Mouse (Mus musculus) MEL (cell line): Measurements from ENCODE around the gene Map3k21. TPM values are rescaled to one million over a fixed set of nuclear protein-coding genes. Genes with fewer than 3 reads are reported as not detected.

Experiments used
- DNase-seq: peaks from one replicate; pipeline ENCODE4 v3.0.0; 2011; ENCODE audit warnings: low read depth, low spot score
- H3K27ac ChIP-seq: 2 replicates; pipeline ENCODE4 v1.5.1; 2012; ENCODE audit warnings: low read depth, mild to moderate bottlenecking, control low read depth, low read length, moderate library complexity; ENCODE audit not compliant: control insufficient read depth
- H3K27me3 ChIP-seq, 2 experiments: fragments of 150-350 bp in 1 of 2; sonication (generic) in 1 of 2; 2 replicates each; pipeline ENCODE4 v1.6.1; 2012; ENCODE audit warnings: low read length in 2 of 2, mild to moderate bottlenecking in 2 of 2, improper control_type of control experiment in 1 of 2, moderate library complexity in 1 of 2; ENCODE audit not compliant: insufficient read depth in 2 of 2, control insufficient read depth in 1 of 2
- H3K36me3 ChIP-seq, 2 experiments: 2 replicates each; pipeline ENCODE4 v1.6.1; 2012 to 2014; ENCODE audit warnings: low read length in 2 of 2, improper control_type of control experiment in 1 of 2, inconsistent platforms in 1 of 2, mild to moderate bottlenecking in 1 of 2; ENCODE audit not compliant: insufficient read depth in 2 of 2, control insufficient read depth in 1 of 2
- H3K4me1 ChIP-seq, 2 experiments: fragments of 150-350 bp in 1 of 2; sonication (generic) in 1 of 2; 2 replicates each; pipeline ENCODE4 v1.6.1; 2012; ENCODE audit warnings: low read length in 2 of 2, improper control_type of control experiment in 1 of 2, mild to moderate bottlenecking in 1 of 2; ENCODE audit not compliant: insufficient read depth in 2 of 2, control insufficient read depth in 1 of 2
- H3K4me3 ChIP-seq, 2 experiments: fragments of 150-350 bp in 1 of 2; sonication (generic) in 1 of 2; 2 replicates each; pipeline ENCODE4 v1.5.1; 2012; ENCODE audit warnings: low read depth in 2 of 2, low read length in 2 of 2, mild to moderate bottlenecking in 2 of 2, moderate library complexity in 2 of 2, control low read depth in 1 of 2, improper control_type of control experiment in 1 of 2; ENCODE audit not compliant: control insufficient read depth in 1 of 2, insufficient read depth in 1 of 2
- H3K79me2 ChIP-seq: 2 replicates; pipeline ENCODE4 v1.6.1; 2012; ENCODE audit warnings: mild to moderate bottlenecking, low read length, moderate library complexity; ENCODE audit not compliant: control insufficient read depth, poor library complexity, insufficient read depth
- H3K9ac ChIP-seq: 2 replicates; pipeline ENCODE4 v1.6.1; 2012; ENCODE audit warnings: low read depth, mild to moderate bottlenecking, control low read depth, low read length, moderate library complexity; ENCODE audit not compliant: control insufficient read depth, poor library complexity, severe bottlenecking
- H3K9me3 ChIP-seq: fragments of 150-350 bp; sonication (generic); replicated peaks from 2 replicates; pipeline ENCODE4 v1.6.1; 2012; ENCODE audit warnings: mild to moderate bottlenecking, low read length, improper control_type of control experiment, moderate library complexity; ENCODE audit not compliant: insufficient read depth
- BHLHE40 ChIP-seq: IDR thresholded peaks from 2 replicates; pipeline ENCODE4 v1.6.1; 2012; ENCODE audit warnings: low read depth, mild to moderate bottlenecking, inconsistent platforms, low read length, improper control_type of control experiment, borderline replicate concordance
- CHD1 ChIP-seq: IDR thresholded peaks from 2 replicates; pipeline ENCODE4 v1.6.1; 2012; ENCODE audit warnings: low read depth, mild to moderate bottlenecking, inconsistent platforms, low read length, improper control_type of control experiment
- CHD2 ChIP-seq: IDR thresholded peaks from 2 replicates; pipeline ENCODE4 v1.6.1; 2011; ENCODE audit warnings: low read length, improper control_type of control experiment
- E2F4 ChIP-seq: IDR thresholded peaks from 2 replicates; pipeline ENCODE4 v1.6.1; 2011; ENCODE audit warnings: low read depth, low read length, improper control_type of control experiment, borderline replicate concordance
- EP300 ChIP-seq, 2 experiments: IDR thresholded peaks; 2 replicates each; pipeline ENCODE4 v1.6.1; 2011; ENCODE audit warnings: improper control_type of control experiment in 2 of 2, low read length in 2 of 2, low read depth in 1 of 2, mild to moderate bottlenecking in 1 of 2
- ETS1 ChIP-seq: IDR thresholded peaks from 2 replicates; pipeline ENCODE4 v1.6.1; 2012; ENCODE audit warnings: low read depth, mild to moderate bottlenecking, inconsistent platforms, low read length, improper control_type of control experiment, moderate library complexity
- GATA1 ChIP-seq: IDR thresholded peaks from 2 replicates; pipeline ENCODE4 v1.6.1; 2011; ENCODE audit warnings: low read depth, low read length, improper control_type of control experiment
- HCFC1 ChIP-seq: IDR thresholded peaks from 2 replicates; pipeline ENCODE4 v1.6.1; 2012; ENCODE audit warnings: low read depth, mild to moderate bottlenecking, inconsistent platforms, low read length, improper control_type of control experiment, moderate library complexity
- JUND ChIP-seq: IDR thresholded peaks from 2 replicates; pipeline ENCODE4 v1.6.1; 2011; ENCODE audit warnings: low read depth, mild to moderate bottlenecking, improper control_type of control experiment, low read length
- KAT2A ChIP-seq: conservative IDR thresholded peaks from 2 replicates; pipeline ENCODE4 v1.6.1; 2012; ENCODE audit warnings: low read depth, low read length, improper control_type of control experiment, inconsistent platforms
- MAX ChIP-seq: IDR thresholded peaks from 2 replicates; pipeline ENCODE4 v1.6.1; 2011; ENCODE audit warnings: low read length, improper control_type of control experiment
- MAZ ChIP-seq: IDR thresholded peaks from 2 replicates; pipeline ENCODE4 v1.6.1; 2012; ENCODE audit warnings: low read depth, mild to moderate bottlenecking, inconsistent platforms, low read length, improper control_type of control experiment
- MEF2A ChIP-seq: IDR thresholded peaks from 2 replicates; pipeline ENCODE4 v1.6.1; 2014; ENCODE audit warnings: low read depth, mild to moderate bottlenecking, inconsistent platforms, low read length, improper control_type of control experiment; ENCODE audit not compliant: poor library complexity, insufficient replicate concordance, severe bottlenecking; ENCODE audit errors: extremely low read depth
- MXI1 ChIP-seq: IDR thresholded peaks from 2 replicates; pipeline ENCODE4 v1.6.1; 2011; ENCODE audit warnings: mild to moderate bottlenecking, low read depth, low read length, improper control_type of control experiment
- POLR2AphosphoS5 ChIP-seq: IDR thresholded peaks from 2 replicates; pipeline ENCODE4 v1.6.1; 2012; ENCODE audit warnings: low read depth, borderline replicate concordance, mild to moderate bottlenecking, inconsistent platforms, low read length, moderate library complexity, mixed read lengths
- RAD21 ChIP-seq: IDR thresholded peaks from 2 replicates; pipeline ENCODE4 v1.6.1; 2011; ENCODE audit warnings: mild to moderate bottlenecking, low read depth, low read length, improper control_type of control experiment
- RCOR1 ChIP-seq: IDR thresholded peaks from 2 replicates; pipeline ENCODE4 v1.6.1; 2012; ENCODE audit warnings: low read depth, mild to moderate bottlenecking, inconsistent platforms, low read length, improper control_type of control experiment
- SIN3A ChIP-seq: IDR thresholded peaks from 2 replicates; pipeline ENCODE4 v1.6.1; 2012; ENCODE audit warnings: low read length, improper control_type of control experiment, inconsistent platforms
- TAL1 ChIP-seq: IDR thresholded peaks from 2 replicates; pipeline ENCODE4 v1.6.1; 2012; ENCODE audit warnings: mild to moderate bottlenecking, inconsistent platforms, low read length, moderate library complexity, mixed read lengths
- TBP ChIP-seq: IDR thresholded peaks from 2 replicates; pipeline ENCODE4 v1.8.0; 2011; ENCODE audit warnings: low read depth, low read length, improper control_type of control experiment
- UBTF ChIP-seq: IDR thresholded peaks from 2 replicates; pipeline ENCODE4 v1.6.1; 2012; ENCODE audit warnings: low read depth, mild to moderate bottlenecking, inconsistent platforms, low read length, improper control_type of control experiment, moderate library complexity, borderline replicate concordance; ENCODE audit not compliant: insufficient read depth
- ZKSCAN1 ChIP-seq: IDR thresholded peaks from 2 replicates; pipeline ENCODE4 v1.6.1; 2012; ENCODE audit warnings: low read depth, mild to moderate bottlenecking, inconsistent platforms, low read length, improper control_type of control experiment, moderate library complexity
- ZNF384 ChIP-seq: IDR thresholded peaks from 2 replicates; pipeline ENCODE4 v1.6.1; 2012; ENCODE audit warnings: low read depth, mild to moderate bottlenecking, inconsistent platforms, low read length, improper control_type of control experiment
- polyA plus RNA-seq, 2 experiments: library from polyadenylated mRNA; stranded (reverse) in 1 of 2; unstranded in 1 of 2; fragments of >175 nt in 1 of 2; fragments of >200 nt in 1 of 2; gene quantifications; 2 replicates each; pipeline versions ENCODE4 v1.2.1 to v1.2.4; 2012; ENCODE audit warnings: low replicate concordance in 2 of 2, low read depth in 1 of 2; ENCODE audit not compliant: insufficient read length in 2 of 2, insufficient read depth in 1 of 2, missing spikeins in 1 of 2
- total RNA-seq: library from RNA; depleted of rRNA; stranded (reverse); fragments of 300-350 nt; gene quantifications from 2 replicates; pipeline ENCODE4 v1.2.3, GENCODE M21; 2012

Map3k21 gene
- total and polyA plus RNA-seq, 3 experiments: not detected

- H3K9ac ChIP-seq: no peak overlapping the region
- H3K79me2 ChIP-seq: no peaks in the 10 kb centered on the region
- no peaks in the 10 kb centered on the region for H3K27me3 ChIP-seq
- H3K9me3 ChIP-seq: no peaks in the 10 kb centered on the region
- DNase-seq: no peak
- no peak overlapping the region for H3K27ac ChIP-seq
- no peaks in the 10 kb centered on the region for H3K4me1 ChIP-seq
- H3K4me3 ChIP-seq: no peak overlapping the region
- TF ChIP-seq MAZ: no peak
- TF ChIP-seq UBTF: no peak
- TF ChIP-seq RAD21: no peak
- TF ChIP-seq E2F4: no peak
- no peak for TF ChIP-seq HCFC1
- no peak for TF ChIP-seq MEF2A
- no peak for TF ChIP-seq JUND
- TF ChIP-seq POLR2AphosphoS5: no peak
- TF ChIP-seq TBP: no peak
- TF ChIP-seq ZNF384: no peak
- TF ChIP-seq GATA1: no peak
- no peak for TF ChIP-seq EP300 (IDR thresholded peaks at IDR 0.05; ENCODE audit: low read depth in 1 of 2, low read length in 2 of 2)
- no peak for TF ChIP-seq TAL1
- no peak for TF ChIP-seq CHD1
- H3K36me3 ChIP-seq: no peaks in the 10 kb centered on the region
These were observed 20.3 kb upstream of the Map3k21 start for GRCm38 (mm10) chr8:125889920-125890319.

GRCm38 (mm10) chr8:125897388-125897787, 12.9 kb upstream of the Map3k21 start:
- DNase-seq: no peak
- Histone ChIP-seq H3K27ac (no peak overlapping the region), H3K27me3 (no peaks in the 10 kb centered on the region), H3K4me1 (peaks cover 1 to 2% of the 10 kb centered on the region in 2 experiments; a peak in 1 of 4 replicates), H3K36me3 (no peaks in the 10 kb centered on the region; a peak in 1 of 4 replicates), H3K9ac (no peak overlapping the region), H3K4me3 (no peak overlapping the region), H3K9me3 (no peaks in the 10 kb centered on the region), H3K79me2 (no peaks in the 10 kb centered on the region)
- TF ChIP-seq ZKSCAN1 (no peak), SIN3A (no peak), KAT2A (no peak), MXI1 (no peak), RCOR1 (no peak), ETS1 (no peak), BHLHE40 (no peak), MAX (no peak), CHD2 (no peak)
